Mouse (Mus musculus): ENCODE results near the gene Mfsd4a. TPM values are rescaled to one million over a fixed set of nuclear protein-coding genes. Genes with fewer than 3 reads are reported as not detected.
A peak's percentile ranks its signal among the peaks of the same experiment; 100 is the strongest.

The Mfsd4a gene
- polyA plus RNA-seq, 1 experiment from 2014 or later, result 3.7 TPM

DNA sequence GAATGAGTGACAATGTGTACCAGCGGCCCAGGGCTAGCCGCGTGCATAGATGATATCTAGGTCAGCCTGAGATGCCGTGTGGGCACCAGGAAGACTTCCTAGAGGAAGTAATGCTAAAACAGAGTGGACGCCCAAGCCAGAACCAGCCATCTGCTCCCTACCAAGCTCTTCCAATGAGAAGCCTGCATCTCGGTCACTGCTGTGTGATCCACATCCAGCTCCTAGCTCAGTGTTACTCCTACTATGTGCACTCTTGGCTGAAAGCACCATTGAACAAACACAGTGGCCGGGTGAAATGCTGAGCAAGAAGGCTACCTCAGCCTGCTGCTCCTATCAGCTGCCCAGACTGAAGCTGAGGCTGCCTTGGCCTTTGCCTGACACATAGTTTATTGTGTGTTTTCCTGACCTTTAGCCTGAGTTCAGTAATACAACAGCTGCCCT lies 75.3 kb downstream of the Mfsd4a start:
- ATAC-seq (no peak), DNase-seq (ENCODE audit: low spot score) (no peak)
- Histone ChIP-seq H3K4me2 (ENCODE audit: low read length) (no peak overlapping the region), H3K27ac (ENCODE audit: low read depth, low read length) (no peak overlapping the region), H3K4me1 (ENCODE audit: control insufficient read depth, insufficient read depth, low read length) (no peaks in the 10 kb centered on the region), H3K4me3 (ENCODE audit: low read depth, low read length) (no peak overlapping the region), H3K27me3 (replicated peaks; ENCODE audit: control insufficient read depth, insufficient read depth, low read length) (no peaks in the 10 kb centered on the region), H3K9me3 (replicated peaks; ENCODE audit: control insufficient read depth, low read length) (no peaks in the 10 kb centered on the region), H3K9ac (ENCODE audit: low read length) (no peak overlapping the region), H3K36me3 (ENCODE audit: control insufficient read depth, insufficient read depth, low read length) (no peaks in the 10 kb centered on the region)
- WGBS, result 88% methylated on average over 7 of the region's 7 CpGs

DNA sequence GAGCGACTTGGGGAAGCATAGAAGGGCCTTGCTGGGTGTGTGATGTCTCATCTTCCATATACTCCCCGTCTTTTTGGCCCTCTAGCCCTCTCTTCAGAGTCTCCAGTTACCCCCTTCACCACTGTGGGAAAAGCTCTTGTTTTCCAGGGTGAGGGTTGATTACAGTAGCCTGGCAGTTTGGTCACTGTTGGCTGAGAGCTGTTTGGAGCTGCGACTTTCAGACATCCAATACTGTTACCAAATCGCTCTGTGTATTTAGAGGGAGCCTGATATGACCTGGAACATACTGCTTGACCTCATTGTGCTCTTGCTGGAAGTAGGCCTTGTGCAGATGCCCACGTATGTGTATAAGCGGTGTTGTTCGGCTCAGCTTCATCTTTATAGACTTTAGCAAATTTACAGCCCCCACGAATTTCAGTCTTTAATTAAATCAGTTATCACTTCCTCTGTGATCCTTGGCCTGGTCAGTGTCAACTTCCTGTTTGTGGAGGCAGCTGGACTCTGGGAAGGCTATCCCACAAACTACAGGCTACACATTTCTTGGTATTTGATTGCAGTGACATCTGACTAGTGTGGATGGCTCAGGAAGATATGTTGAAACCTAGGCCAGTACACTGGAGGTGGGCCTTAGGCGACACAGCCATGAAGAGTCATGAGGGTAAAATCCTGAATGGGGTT lies 77.6 kb downstream of the Mfsd4a start:
- DNase-seq (ENCODE audit: low spot score) (no peak), ATAC-seq (no peak)
- 88% methylated on average over 9 of the region's 9 CpGs for WGBS
- H3K9me3 ChIP-seq (replicated peaks; ENCODE audit: control insufficient read depth, low read length), result no peaks in the 10 kb centered on the region
- no peaks in the 10 kb centered on the region for H3K4me1 ChIP-seq (ENCODE audit: control insufficient read depth, insufficient read depth, low read length)
- H3K9ac ChIP-seq (ENCODE audit: low read length), result no peak overlapping the region
- no peak overlapping the region for H3K4me3 ChIP-seq (ENCODE audit: low read depth, low read length)
- H3K27ac ChIP-seq (ENCODE audit: low read depth, low read length), result no peak overlapping the region
- H3K4me2 ChIP-seq (ENCODE audit: low read length), result no peak overlapping the region
- no peaks in the 10 kb centered on the region for H3K36me3 ChIP-seq (ENCODE audit: control insufficient read depth, insufficient read depth, low read length)
- H3K27me3 ChIP-seq (replicated peaks; ENCODE audit: control insufficient read depth, insufficient read depth, low read length), result no peaks in the 10 kb centered on the region

DNA sequence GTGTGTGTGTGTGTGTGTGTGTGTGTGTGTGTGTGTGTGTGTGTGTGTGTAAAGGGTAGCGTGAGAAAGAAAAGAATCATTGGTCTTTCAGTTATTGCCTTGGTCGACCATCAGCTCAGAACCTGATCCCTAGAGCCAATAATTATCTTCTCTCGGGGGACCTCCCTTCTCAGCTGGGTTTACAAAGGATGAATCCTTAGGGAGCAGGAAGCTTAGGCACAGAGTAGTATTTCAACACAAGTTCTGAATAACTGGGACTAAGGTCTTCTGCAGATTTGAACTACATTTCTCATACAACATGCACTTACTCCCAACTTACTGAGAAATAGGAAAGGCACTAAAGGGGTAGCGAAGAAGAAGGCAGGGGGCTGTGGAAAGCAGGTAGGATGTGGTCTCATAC lies 78.4 kb downstream of the Mfsd4a start:
- ATAC-seq, result no peak
- no peak overlapping the region for H3K4me2 ChIP-seq (ENCODE audit: low read length)
- no peaks in the 10 kb centered on the region for H3K9me3 ChIP-seq (replicated peaks; ENCODE audit: control insufficient read depth, low read length)
- H3K9ac ChIP-seq (ENCODE audit: low read length), result no peak overlapping the region
- no peaks in the 10 kb centered on the region for H3K27me3 ChIP-seq (replicated peaks; ENCODE audit: control insufficient read depth, insufficient read depth, low read length)
- H3K36me3 ChIP-seq (ENCODE audit: control insufficient read depth, insufficient read depth, low read length), result no peaks in the 10 kb centered on the region
- no peaks in the 10 kb centered on the region for H3K4me1 ChIP-seq (ENCODE audit: control insufficient read depth, insufficient read depth, low read length)
- no peak overlapping the region for H3K27ac ChIP-seq (ENCODE audit: low read depth, low read length)
- no peak overlapping the region for H3K4me3 ChIP-seq (ENCODE audit: low read depth, low read length)
- 73% methylated on average over 4 of the region's 4 CpGs for WGBS
- no peak for DNase-seq (ENCODE audit: low spot score)

DNA sequence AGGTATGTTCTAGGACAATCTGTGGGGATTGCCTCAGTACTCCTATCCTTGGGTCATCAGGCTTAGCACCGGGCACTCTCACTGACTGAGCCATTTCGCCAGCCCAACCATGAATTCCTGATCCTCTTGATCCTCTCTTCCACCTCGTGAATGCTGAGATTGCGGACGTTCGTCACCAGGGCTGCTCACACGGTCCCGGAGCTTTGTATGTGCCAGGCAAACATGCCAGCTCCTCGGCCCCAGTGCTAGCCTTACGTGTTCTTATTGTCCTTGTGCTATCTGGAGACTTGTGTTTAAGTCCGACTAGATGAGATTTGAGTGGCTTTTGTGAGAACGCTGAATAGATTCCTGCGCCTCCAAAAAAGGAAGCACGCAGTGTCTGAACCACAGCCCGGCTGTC lies 80.4 kb downstream of the Mfsd4a start:
- Histone ChIP-seq H3K4me3 (ENCODE audit: low read depth, low read length) (no peak overlapping the region), H3K27me3 (replicated peaks; ENCODE audit: control insufficient read depth, insufficient read depth, low read length) (no peaks in the 10 kb centered on the region), H3K36me3 (ENCODE audit: control insufficient read depth, insufficient read depth, low read length) (no peaks in the 10 kb centered on the region), H3K9me3 (replicated peaks; ENCODE audit: control insufficient read depth, low read length) (no peaks in the 10 kb centered on the region), H3K9ac (ENCODE audit: low read length) (no peak overlapping the region), H3K27ac (ENCODE audit: low read depth, low read length) (no peak overlapping the region), H3K4me2 (ENCODE audit: low read length) (no peak overlapping the region), H3K4me1 (ENCODE audit: control insufficient read depth, insufficient read depth, low read length) (no peaks in the 10 kb centered on the region)
- 69% methylated on average over 15 of the region's 15 CpGs for WGBS
- DNase-seq (ENCODE audit: low spot score) (no peak), ATAC-seq (no peak)

DNA sequence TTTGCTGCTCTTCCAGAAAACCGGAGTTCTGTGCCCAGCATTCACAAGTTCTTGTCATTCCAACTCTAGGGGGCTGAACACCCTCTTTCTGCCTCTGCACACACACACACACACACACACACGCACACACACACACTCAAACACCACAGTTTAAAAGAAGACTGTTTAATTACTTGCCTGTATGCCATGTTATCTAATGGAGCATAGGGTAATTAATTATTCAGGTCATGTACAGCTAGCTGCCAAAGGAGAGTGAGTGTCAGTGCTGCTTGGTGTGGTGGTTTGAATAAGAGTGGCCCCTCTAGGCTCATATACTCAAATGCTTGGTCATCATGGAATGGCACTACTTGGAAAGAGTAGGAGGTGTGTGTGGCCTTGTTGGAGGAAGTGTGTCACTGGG lies 84.1 kb downstream of the Mfsd4a start:
- Histone ChIP-seq H3K4me1 (ENCODE audit: control insufficient read depth, insufficient read depth, low read length) (no peaks in the 10 kb centered on the region), H3K27me3 (replicated peaks; ENCODE audit: control insufficient read depth, insufficient read depth, low read length) (no peaks in the 10 kb centered on the region), H3K9ac (ENCODE audit: low read length) (no peak overlapping the region), H3K4me3 (ENCODE audit: low read depth, low read length) (no peak overlapping the region), H3K4me2 (ENCODE audit: low read length) (no peak overlapping the region), H3K27ac (ENCODE audit: low read depth, low read length) (no peak overlapping the region), H3K9me3 (replicated peaks; ENCODE audit: control insufficient read depth, low read length) (no peaks in the 10 kb centered on the region), H3K36me3 (ENCODE audit: control insufficient read depth, insufficient read depth, low read length) (no peaks in the 10 kb centered on the region)
- no peak for ATAC-seq
- WGBS, result 61% methylated on average over 2 of the region's 2 CpGs
- DNase-seq (ENCODE audit: low spot score), result no peak

DNA sequence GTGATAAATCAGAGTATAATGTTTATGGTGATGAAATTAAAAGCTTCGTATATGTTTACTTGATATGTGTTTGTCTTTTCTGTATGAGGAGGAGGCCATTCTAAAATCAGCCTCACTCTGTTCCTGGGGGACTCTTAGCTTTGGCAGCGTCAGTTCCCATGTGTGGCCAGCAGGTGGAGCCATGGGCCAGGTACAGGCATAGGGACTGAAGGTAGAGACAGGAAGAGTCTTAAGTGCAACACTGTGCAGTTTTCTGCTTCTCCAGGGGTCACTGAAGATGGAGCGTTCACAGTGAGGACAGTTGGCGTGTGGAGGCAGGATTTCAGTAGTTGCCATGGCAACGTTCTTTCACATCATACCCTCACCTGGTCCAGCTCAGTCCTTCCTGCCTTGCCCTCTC lies 85.0 kb downstream of the Mfsd4a start:
- 25% methylated on average over 5 of the region's 5 CpGs for WGBS

DNA sequence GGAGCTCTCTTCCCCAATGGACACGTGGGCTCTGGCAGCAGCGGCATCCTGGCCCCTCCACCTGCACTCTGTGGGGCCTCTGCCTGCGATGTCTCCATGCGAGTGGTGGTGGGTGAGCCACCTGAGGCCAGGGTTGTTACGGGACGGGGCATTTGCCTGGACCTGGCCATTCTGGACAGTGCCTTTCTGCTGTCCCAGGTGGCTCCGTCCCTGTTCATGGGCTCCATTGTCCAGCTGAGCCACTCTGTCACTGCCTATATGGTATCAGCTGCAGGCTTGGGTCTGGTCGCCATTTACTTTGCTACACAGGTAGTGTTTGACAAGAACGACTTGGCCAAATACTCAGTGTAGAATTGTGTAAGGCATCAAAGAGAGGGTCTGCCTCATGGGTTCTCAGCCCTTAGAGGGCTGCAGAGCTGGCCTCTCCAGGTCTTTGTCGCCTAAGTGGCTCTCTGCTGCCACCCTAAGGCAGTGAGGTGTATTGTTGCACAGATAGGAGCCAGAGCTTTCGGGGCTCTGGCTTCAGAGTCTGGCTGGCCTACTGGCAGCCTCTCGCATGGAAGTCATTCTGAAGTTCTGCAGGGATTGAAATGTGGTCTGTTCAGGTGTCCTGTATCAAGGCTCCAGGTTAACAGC lies 86.4 kb downstream of the Mfsd4a start:
- peak; percentile 77 for ATAC-seq
- Histone ChIP-seq H3K27ac (ENCODE audit: low read depth, low read length) (no peak overlapping the region), H3K9ac (ENCODE audit: low read length) (no peak overlapping the region), H3K4me1 (ENCODE audit: control insufficient read depth, insufficient read depth, low read length) (no peaks in the 10 kb centered on the region), H3K27me3 (replicated peaks; ENCODE audit: control insufficient read depth, insufficient read depth, low read length) (no peaks in the 10 kb centered on the region), H3K4me2 (ENCODE audit: low read length) (no peak overlapping the region), H3K36me3 (ENCODE audit: control insufficient read depth, insufficient read depth, low read length) (no peaks in the 10 kb centered on the region), H3K4me3 (ENCODE audit: low read depth, low read length) (no peak overlapping the region), H3K9me3 (replicated peaks; ENCODE audit: control insufficient read depth, low read length) (no peaks in the 10 kb centered on the region)
- DNase-seq (ENCODE audit: low spot score), result peak; percentile 86
- WGBS, result 47% methylated on average over 12 of the region's 12 CpGs

More for the DNA sequence above, 85.0 kb downstream of the Mfsd4a start:
- peak; percentile 76 for DNase-seq (ENCODE audit: low spot score)
- Histone ChIP-seq H3K4me1 (ENCODE audit: control insufficient read depth, insufficient read depth, low read length) (no peaks in the 10 kb centered on the region), H3K4me3 (ENCODE audit: low read depth, low read length) (no peak overlapping the region), H3K9me3 (replicated peaks; ENCODE audit: control insufficient read depth, low read length) (no peaks in the 10 kb centered on the region), H3K27ac (ENCODE audit: low read depth, low read length) (no peak overlapping the region), H3K27me3 (replicated peaks; ENCODE audit: control insufficient read depth, insufficient read depth, low read length) (no peaks in the 10 kb centered on the region), H3K36me3 (ENCODE audit: control insufficient read depth, insufficient read depth, low read length) (no peaks in the 10 kb centered on the region), H3K9ac (ENCODE audit: low read length) (no peak overlapping the region), H3K4me2 (ENCODE audit: low read length) (no peak overlapping the region)
- peak; percentile 56; the same call in 1 of the 2 replicates for ATAC-seq

DNA sequence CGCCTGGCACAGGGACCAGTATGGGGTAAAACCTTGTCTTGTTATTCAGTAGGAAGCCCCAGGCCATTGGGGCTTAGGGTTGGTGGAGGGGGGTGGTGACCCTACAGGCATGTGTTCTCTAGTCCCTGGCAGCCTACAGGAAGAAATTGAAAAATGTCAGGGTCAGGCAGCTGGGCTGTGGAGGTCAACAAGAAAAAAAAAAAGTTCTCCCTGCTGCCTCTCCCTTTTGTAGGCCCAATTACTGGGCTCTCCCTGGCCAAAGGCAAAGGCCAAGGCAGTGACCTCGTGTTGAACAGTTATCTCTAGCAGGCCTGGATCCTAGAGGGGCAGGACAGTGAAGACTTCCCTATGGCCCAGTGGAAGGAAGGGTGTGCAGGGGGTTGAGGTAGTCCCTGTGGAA lies 87.4 kb downstream of the Mfsd4a start:
- DNase-seq (ENCODE audit: low spot score), result no peak
- Histone ChIP-seq H3K9ac (ENCODE audit: low read length) (no peak overlapping the region), H3K36me3 (ENCODE audit: control insufficient read depth, insufficient read depth, low read length) (no peaks in the 10 kb centered on the region), H3K27ac (ENCODE audit: low read depth, low read length) (no peak overlapping the region), H3K9me3 (replicated peaks; ENCODE audit: control insufficient read depth, low read length) (no peaks in the 10 kb centered on the region), H3K27me3 (replicated peaks; ENCODE audit: control insufficient read depth, insufficient read depth, low read length) (no peaks in the 10 kb centered on the region), H3K4me2 (ENCODE audit: low read length) (no peak overlapping the region), H3K4me1 (ENCODE audit: control insufficient read depth, insufficient read depth, low read length) (no peaks in the 10 kb centered on the region), H3K4me3 (ENCODE audit: low read depth, low read length) (no peak overlapping the region)
- no peak for ATAC-seq
- WGBS, result 46% methylated on average over 2 of the region's 2 CpGs

DNA sequence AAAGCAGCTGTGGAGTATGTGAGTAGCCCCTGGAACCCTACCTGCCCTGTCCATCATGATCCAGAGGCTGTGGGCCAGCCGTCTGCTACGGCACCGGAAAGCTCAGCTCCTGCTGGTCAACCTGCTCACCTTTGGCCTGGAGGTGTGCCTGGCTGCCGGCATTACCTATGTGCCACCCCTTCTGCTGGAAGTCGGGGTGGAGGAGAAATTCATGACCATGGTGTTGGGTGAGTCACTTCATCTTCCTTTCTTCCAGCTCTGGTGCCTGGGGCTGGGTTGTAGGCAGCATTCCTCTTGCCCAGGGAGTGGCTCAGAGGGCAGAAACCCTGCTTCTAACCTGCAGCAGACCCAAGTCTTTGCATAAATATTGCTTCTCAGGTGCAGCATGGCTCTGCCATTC lies 91.0 kb downstream of the Mfsd4a start:
- H3K4me1 ChIP-seq (ENCODE audit: control insufficient read depth, insufficient read depth, low read length), result peaks cover 12% of the 10 kb centered on the region; the same call in 1 of the 2 replicates
- H3K27me3 ChIP-seq (replicated peaks; ENCODE audit: control insufficient read depth, insufficient read depth, low read length), result no peaks in the 10 kb centered on the region
- 88% methylated on average over 5 of the region's 5 CpGs for WGBS
- no peaks in the 10 kb centered on the region for H3K9me3 ChIP-seq (replicated peaks; ENCODE audit: control insufficient read depth, low read length)
- H3K9ac ChIP-seq (ENCODE audit: low read length), result no peak overlapping the region
- H3K27ac ChIP-seq (ENCODE audit: low read depth, low read length), result no peak overlapping the region
- H3K36me3 ChIP-seq (ENCODE audit: control insufficient read depth, insufficient read depth, low read length), result no peaks in the 10 kb centered on the region
- ATAC-seq (no peak), DNase-seq (ENCODE audit: low spot score) (no peak)
- H3K4me3 ChIP-seq (ENCODE audit: low read depth, low read length), result no peak overlapping the region
- no peak overlapping the region for H3K4me2 ChIP-seq (ENCODE audit: low read length)

Measured in forebrain, embryonic 14.5 days (tissue).